Mouse (Mus musculus) left cerebral cortex, postnatal 4 days (tissue): ENCODE measurements around the gene Lilra5. TPM values are rescaled to one million over a fixed set of nuclear protein-coding genes. Genes with fewer than 3 reads are reported as not detected.
"Not testable (repeated sequence)": the region's sequence is repeated elsewhere in the genome, so short reads cannot be mapped to it uniquely, and the experiment has no call there.

Source experiments
- DNase-seq: peaks from one replicate; pipeline ENCODE4 v3.0.0-alpha.2; 2022
- intact Hi-C: fragments of 180-260 bp; cut with DNase I; formaldehyde crosslinking; loops from one replicate; pipeline ENCODE4 v1.15.1; 2025
- total RNA-seq, 2 experiments: library from RNA; stranded (reverse); gene quantifications; 2 replicates each; pipeline ENCODE4 v1.2.3; 2021

Lilra5 gene
- not detected for total RNA-seq

DNA sequence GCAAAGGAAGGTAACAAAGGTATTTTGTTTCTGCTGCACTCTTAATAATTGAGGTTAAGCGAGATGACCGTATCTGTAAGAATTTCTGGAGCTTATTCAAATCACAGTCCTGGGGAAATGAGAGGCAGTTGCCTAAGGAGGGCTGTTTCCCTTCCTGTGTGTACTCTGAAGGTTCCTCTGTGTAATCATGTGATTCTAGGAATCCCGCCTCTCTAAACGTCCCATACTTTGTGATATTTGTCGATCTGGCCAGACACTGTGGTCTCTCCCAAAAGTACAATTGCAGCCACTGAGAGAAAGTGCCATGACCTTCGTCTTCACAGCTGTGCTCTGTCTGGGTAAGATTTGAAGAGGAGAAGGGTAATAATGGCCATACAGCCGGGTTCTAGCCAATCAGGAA lies at the start of gene Lilra5:
Lilra5 (plus strand) TSS at position 301 of the 400 bp plus-strand sequence.
- intact Hi-C loops = no loop called here
- no peak for DNase-seq

DNA sequence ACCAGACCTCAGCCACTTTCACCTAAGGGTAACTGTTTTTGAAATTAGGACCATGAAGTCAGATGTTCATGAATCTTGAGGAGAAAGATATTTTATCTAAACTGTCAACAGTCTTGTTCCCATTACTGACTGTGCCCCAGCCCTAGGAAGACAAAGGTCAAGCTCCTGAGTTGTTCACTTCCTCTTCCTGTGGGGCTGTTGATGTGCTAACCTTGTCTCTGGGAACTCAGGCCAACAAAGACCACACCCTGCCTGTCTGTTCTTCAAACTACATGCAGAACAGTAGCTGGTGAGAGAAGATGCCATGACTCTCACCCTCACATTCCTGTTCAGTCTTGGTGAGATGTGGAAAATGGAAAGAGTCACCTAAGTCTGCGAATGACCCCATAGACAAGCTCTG lies 30.4 kb upstream of the Lilra5 start:
- no peak for DNase-seq
- intact Hi-C loops = loop anchor here (5.0 kb wide), 1 partner anchor 35 kb away; no protein-coding TSS in a partner anchor

DNA sequence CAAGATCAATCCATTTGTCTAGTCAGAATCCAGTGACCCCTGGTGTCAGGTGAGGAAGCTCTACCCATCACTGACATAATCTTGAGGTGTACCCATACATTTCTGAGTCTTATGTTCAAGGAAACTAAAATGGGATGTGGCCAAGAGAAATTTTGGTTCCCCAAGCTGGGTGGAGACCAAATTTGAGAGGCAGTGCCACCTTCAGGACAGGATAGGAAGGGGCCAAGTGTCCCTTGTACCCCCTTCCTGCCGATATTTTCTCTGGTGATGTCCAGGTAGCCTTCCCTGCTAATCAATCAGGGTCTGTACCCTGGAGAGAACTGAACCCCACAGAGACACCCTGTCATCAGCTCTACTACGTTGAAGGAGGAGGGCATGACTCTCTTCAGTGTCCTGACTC lies 28.9 kb upstream of the Lilra5 start:
- DNase-seq = no peak
- intact Hi-C loops = loop anchor here (5.0 kb wide), 1 partner anchor 36 kb away; no protein-coding TSS in a partner anchor

DNA sequence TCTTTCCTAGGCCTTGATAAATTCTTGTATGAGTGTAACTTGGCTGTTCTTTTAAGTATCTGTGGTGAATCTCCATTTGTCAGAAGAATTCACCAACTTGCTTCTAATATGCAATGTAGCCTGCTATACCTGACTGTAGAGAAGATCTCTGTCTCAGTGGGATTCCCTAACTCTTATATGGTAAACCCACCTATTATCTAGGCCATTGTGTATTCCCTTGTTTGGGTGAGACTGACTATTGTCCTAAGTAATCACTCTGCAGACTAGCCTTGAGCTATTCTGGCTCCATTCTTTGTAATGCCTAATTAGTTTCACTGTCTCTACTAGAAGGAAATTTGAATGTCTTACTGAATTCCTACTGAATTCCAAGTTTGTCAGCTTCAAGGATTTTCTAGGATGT lies 24.1 kb upstream of the Lilra5 start:
- DNase-seq, intact Hi-C loops: not testable (repeated sequence)

DNA sequence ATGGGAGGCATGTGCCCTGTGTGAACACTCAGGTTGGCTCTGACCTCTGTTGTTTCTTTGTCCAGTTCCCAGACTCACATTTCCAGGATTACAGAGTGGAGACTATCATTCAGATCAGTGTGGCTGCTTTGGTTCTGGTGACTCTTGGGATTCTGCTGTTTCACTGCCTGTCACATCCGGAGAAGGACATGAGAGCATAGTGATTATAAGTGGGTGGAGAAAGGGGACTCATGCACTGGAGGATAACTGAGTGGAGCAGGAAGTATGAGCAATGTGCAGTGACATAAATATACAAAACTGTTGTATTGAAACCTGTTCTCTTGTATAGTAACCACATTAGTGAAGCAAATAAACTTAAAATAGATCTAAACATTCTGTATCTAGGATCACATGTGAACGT lies 22.2 kb upstream of the Lilra5 start:
- intact Hi-C loops = no loop called here
- DNase-seq = no peak

DNA sequence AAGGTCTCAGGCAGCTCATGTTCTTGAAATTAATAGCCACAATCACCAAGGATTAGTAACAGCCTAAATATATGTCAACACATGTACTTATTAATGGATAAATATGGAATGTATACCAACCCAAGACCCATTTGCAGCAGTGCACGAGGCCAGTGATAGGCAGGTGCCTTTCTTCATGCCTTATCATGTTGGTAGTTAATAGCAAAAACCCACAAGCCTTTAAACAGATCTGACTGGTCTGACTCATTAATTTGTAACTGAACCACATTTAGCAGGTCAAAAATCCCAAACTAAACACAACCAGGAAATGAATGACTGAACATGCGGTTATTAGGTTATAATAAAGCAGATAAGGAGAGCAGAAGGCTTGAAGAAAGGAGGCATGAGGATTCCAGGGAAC lies 21.7 kb upstream of the Lilra5 start:
- DNase-seq = no peak
- intact Hi-C loops = no loop called here

DNA sequence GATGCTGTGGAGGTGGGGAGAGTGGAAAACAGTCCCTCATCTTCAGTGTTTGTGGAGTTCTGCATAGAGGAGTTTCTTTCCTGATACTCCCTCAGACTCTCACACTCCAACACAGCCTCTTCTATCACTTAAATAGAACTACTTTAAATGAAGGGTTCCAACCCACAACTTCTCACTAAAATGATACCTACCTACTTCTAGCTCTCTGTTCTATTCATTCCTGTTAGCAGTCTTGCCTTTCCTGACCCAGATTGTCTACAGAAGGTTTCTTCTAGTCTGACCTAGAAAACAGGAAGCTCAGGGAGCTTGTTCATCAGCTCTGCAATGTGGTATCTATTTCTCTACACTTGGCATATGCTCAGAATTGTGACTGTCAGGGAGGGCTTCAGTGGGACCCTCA lies 2.0 kb upstream of the Lilra5 start:
- intact Hi-C loops = no loop called here
- no peak for DNase-seq

DNA sequence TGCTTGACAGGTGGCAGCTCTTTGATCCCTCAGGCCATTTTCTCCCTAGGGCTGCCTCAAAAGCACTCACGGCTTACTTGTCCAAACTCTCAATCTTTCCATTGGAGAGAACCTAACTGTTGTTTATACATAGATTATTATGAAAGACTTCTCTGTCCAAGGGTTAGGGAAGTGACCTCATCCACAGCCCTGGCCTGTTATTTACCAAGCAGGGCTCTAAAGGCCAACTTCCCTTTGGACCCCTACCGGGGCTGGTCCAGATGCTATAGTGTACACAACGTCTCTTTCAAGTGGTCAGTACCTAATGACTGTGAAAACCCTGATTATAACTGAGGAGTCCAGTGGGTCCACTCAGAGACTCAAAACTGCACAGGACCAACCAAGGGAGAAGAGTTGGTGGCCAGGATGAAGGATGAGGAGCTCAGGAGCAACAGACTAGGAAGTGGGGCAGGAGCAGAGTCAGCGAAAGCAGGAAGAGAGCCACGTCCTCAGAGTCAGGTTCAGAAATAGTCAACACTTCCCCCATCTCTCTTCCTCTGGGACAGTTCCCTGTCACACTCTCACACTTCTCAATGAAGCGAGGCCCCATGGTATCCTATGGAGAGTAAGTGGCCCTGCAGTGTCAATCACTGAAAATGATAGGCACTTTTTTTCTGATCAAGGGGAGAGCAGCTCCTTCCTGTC lies 1.6 kb downstream of the Lilra5 start:
- DNase-seq = no peak
- intact Hi-C loops = no loop called here

DNA sequence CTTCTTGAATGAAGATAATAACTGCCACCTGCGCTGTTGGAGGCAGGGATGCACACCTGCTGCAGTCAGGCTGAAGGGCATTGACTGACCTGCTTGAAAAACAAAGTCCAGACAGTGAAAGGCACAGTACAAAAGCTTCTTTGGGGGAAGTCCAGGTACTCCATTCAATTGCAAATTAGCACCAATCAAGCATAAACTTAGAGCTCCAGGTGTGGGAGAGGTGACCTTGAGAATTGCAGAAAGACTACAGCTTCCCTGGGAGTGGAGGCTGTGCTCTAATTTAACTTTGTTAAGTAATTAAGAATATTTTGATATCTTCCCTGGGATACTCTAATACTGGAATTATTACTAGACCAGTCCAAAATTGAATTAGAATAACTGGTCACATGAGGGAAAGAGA lies 13.7 kb downstream of the Lilra5 start:
- intact Hi-C loops = loop anchor here (10.0 kb wide), 1 partner anchor 316 kb away; no protein-coding TSS in a partner anchor
- not testable (repeated sequence) for DNase-seq

DNA sequence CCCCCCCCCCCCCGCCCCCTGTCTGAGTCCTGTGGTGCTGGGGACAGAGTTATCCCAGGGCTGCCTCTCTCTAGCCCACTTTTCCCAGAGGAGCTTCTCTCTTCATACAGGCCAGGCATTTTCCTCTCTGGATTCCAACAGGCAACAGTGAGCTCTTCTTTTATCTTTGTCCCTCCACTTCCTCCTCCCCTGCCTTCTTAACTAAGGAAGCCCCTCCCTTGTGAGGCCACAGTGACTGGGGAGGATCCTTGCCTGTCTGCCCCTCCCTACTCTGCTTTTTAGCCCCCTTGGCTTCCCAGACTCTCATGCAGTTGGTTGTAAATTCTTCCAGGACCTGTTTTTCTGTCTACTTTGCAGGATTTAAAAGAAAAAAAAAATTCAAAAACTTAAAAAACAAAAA lies 18.5 kb downstream of the Lilra5 start:
- DNase-seq = not testable (repeated sequence)
- intact Hi-C loops = loop anchor here (10.0 kb wide), 1 partner anchor 321 kb away; no protein-coding TSS in a partner anchor

DNA sequence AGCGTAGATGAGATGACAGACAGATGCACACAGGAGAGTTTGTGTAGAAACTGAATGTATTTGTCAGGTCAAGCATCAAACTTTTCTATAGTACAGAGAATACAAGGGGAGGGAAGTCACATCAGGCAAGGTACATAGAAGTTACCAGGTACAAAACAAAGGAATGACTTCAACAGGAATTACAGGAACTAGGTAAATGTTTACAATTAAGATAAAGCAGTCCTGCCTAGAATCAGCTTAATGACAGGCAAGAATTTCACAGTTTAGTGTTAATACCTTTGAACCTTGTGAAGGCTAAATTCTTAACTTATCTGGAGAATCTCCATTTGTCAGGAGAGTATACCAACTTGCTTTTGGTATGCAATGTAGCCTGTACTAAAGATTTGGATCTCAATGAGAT lies 23.0 kb downstream of the Lilra5 start:
- DNase-seq, intact Hi-C loops: not testable (repeated sequence)

DNA sequence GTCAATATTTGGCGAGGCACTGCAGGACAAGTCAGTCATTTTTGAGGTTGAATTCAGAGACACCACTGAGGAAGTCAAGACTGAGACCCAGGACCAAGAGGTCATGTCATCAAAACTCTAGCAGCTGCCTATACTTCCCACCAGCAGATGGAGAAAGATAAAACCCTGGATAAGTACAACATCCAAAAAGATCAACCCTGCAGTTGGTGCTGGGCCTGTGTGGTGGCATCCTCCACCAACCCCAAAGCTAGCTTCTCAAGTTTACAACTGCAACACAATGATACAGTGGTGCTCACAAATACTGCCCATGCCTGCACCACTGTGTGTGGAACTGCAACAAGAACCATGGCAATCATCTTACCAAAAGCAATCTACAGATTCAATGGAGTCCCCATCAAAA lies 34.6 kb downstream of the Lilra5 start:
- intact Hi-C loops = not testable (repeated sequence)

DNA sequence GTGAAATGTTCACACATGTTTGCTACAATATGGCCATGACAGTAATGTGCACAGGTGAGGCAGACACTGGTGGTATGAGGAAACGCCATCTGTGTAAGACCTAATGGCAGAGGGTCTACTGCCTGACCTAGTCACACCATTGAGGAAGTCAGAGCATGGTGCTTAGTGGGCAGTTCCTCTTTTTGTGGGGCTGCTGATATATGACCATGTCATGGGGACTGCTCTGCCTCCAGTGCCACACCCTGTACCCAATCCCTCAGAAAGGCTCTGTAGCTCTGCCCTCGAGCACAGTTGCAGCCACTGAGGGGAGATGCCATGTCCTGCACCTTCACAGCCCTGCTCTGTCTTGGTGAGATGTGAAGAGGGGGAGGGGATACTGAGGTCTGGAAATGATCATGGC lies 36.3 kb downstream of the Lilra5 start:
- intact Hi-C loops, DNase-seq: not testable (repeated sequence)

More for the DNA sequence above, 34.6 kb downstream of the Lilra5 start:
- not testable (repeated sequence) for DNase-seq

DNA sequence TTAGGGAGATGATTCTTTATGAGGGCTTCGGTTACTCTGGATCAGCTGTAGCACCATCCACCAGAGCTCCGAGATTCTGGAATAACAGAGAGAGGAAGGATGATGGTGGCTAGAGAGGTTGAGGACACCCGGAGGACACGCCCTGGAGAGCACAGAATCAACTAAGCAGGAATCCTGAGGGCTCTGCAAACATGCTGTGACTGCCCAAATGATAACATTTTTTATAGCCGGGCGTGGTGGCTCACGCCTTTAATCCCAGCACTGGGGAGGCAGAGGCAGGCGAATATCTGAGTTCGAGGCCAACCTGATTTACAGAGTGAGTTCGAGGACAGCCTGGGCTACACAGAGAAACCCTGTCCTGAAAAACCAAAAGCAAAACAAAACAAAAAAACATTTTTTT lies 37.9 kb downstream of the Lilra5 start:
- intact Hi-C loops = not testable (repeated sequence)

DNA sequence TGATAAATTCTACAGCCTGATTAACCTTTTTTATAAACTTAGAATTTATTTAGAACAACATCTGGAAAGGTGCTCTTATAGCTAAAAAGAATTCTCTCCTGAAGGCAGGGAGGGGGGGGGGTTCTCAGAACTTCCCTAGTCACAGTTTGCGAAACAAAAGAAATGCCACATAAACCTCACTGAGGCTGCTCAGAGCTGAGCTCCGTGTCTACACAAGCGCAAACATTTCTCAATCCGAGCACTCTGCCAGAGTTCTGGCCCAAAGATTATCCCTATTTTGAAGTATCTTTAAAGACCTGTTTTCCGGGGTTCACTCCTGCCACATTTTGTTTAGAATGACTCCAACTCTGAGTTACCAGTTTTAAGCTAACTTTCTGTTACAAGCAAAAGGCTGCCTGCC lies 55.1 kb downstream of the Lilra5 start:
- intact Hi-C loops = no loop called here
- no peak for DNase-seq

More for the DNA sequence above, 37.9 kb downstream of the Lilra5 start:
- not testable (repeated sequence) for DNase-seq

Other genes starting within 250 kb of the Lilra5 start
- gene Lair1, start 174.6 kb upstream of the Lilra5 start, total RNA-seq = 1 to 10 TPM; 1.9 to 2.1 TPM
- 100 to 1,000 TPM; 292 to 311 TPM for gene Ttyh1, start 118.3 kb upstream of the Lilra5 start, total RNA-seq
- 100 to 1,000 TPM; 167 to 177 TPM for gene Leng8, start 100.7 kb upstream of the Lilra5 start, total RNA-seq
- gene Leng9, start 87.4 kb upstream of the Lilra5 start, total RNA-seq = 1 to 10 TPM; 5.3 to 5.5 TPM
- 1 to 10 TPM; 3.0 to 4.0 TPM for gene Cdc42ep5, start 72.9 kb upstream of the Lilra5 start, total RNA-seq
- not detected for gene Ncr1, start 100.0 kb downstream of the Lilra5 start, total RNA-seq
- not detected for gene Gp6, start 160.0 kb downstream of the Lilra5 start, total RNA-seq
- 10 to 100 TPM; 42.4 to 45.0 TPM for gene Rdh13, start 207.9 kb downstream of the Lilra5 start, total RNA-seq
- 1 to 10 TPM; 5.1 to 8.0 TPM for gene Eps8l1, start 222.9 kb downstream of the Lilra5 start, total RNA-seq